Mouse (Mus musculus): Measurements from ENCODE around the gene Szrd1. TPM values are rescaled to one million over a fixed set of nuclear protein-coding genes. Genes with fewer than 3 reads are reported as not detected.

The Szrd1 gene
- total RNA-seq, 2 experiments from 2014 or later = 131 to 162 TPM

DNA sequence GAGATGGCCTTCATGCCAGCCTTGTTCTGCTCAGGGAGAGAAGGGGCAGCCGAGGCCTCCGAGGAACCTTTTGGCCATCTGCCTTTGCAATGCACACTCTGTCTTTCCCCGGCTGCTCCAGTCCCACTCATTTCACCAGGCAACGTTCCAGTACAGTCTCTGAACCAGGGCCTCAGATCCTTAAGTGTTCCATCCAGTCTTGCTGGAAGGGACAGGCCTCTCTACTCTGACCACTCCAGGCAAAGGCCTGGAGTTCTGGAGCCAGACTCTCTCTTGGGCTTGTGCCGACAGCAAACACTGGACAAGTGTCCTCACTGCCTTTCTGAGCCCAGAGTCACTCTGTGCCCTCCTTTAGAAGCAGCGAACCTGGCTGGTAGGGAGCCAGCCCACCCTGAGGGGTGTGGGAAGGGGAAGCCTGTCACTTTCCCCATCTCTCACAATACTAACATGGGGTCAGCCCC lies 25.0 kb downstream of the Szrd1 start:
- peak; percentile 44 for DNase-seq

- no peak for DNase-seq
These were observed 25.7 kb downstream of the Szrd1 start for GRCm38 (mm10) chr4:141113831-141114230.

GRCm38 (mm10) chr4:141108196-141108732 lies 31.3 kb downstream of the Szrd1 start:
- no peak for DNase-seq

DNA sequence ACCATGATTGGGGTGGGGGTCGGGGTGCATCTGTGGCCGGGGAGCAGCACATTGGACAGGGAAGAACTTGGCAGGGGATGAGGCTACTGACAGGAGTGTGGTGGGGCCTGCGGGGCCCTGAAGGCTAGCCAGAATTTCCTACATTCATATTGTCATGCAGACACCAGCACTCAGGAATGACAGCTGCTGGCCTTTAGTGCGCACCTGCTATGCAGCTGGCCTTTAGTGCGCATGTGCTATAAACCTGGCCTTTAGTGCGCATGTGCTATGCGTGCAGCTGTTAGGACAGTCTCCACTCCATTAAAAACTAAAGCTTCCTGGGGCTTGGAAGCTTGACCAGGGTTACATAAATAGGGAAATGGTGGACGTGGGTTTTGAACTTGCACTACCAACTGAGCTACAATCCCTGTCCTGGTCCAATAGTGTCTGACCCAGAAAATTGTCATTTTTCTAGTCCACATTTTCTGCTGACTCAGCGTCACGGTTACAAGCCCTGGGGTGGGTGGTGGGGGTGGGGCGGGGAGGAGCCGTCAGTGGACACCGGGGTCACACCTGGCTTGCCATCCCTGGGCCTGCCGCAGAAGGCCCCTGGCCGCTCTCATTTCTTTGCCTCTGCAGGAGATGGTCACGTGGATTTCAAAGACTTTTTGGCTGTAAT lies 32.9 kb downstream of the Szrd1 start:
- DNase-seq = no peak

DNA sequence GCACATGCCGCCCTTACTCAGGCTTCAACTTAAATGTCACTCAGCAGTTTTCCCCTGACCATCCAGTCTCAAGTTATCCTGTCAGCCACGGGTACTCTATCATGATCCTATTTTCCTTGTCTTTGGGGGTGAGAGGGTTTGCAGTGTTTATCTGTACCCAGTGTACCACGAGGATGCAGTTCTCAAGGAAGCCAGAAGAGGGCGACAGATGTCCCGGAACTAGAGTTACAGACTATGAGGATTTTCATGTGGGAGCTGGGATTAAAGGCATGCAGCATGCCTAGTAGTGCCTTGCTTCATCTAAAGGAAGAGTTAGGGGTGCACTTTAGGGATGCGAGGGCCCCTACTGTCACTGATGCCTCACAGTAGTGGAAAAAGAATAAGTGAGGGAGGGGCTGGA lies 37.7 kb downstream of the Szrd1 start:
- DNase-seq = no peak

- no peak for DNase-seq
These were observed 38.3 kb downstream of the Szrd1 start for GRCm38 (mm10) chr4:141101291-141101690.

GRCm38 (mm10) chr4:141099956-141100355 lies 39.6 kb downstream of the Szrd1 start:
- DNase-seq = no peak

GRCm38 (mm10) chr4:141098935-141099334 lies 40.6 kb downstream of the Szrd1 start:
- no peak for DNase-seq

DNA sequence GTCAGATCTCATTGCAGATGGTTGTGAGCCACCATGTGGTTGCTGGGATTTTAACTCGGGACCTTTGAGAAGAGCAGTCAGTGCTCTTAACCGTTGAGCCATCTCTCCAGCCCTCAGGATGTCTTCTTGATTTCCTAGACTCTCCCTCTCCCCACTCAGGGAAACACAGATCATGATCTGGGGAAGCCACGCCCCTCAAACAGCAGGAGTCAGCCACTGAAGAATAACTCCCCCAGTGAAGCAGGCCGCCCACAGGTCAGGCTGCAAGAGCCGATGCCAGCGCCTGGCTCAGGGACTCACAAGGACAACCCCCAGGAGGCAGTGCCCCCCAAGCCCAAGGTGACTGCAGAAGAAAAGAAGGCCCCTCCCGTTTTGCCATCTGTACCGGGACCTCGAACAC lies 42.9 kb downstream of the Szrd1 start:
- no peak for DNase-seq

DNA sequence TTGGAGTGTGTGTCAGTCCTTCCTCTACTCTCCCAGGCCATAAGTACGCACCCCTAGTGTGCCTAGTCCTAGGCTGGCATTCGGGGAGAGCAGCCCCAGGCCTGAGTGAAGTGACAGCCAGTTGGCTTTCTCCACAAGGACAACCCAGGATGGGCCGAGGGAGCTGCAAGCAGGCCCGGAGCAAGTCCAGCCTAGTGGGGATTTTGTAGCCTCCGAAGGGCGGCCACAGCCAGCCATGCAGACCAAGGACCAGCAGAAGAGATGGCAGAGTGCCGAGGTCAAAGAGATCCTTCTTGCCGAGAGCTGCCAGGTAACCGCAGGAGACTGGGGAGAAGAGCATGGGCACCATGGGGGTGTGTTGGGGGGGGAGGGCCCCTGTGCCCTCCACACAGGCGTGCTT lies 44.6 kb downstream of the Szrd1 start:
- no peak for DNase-seq

GRCm38 (mm10) chr4:141088714-141089113 lies 50.9 kb downstream of the Szrd1 start:
- no peak for DNase-seq

DNA sequence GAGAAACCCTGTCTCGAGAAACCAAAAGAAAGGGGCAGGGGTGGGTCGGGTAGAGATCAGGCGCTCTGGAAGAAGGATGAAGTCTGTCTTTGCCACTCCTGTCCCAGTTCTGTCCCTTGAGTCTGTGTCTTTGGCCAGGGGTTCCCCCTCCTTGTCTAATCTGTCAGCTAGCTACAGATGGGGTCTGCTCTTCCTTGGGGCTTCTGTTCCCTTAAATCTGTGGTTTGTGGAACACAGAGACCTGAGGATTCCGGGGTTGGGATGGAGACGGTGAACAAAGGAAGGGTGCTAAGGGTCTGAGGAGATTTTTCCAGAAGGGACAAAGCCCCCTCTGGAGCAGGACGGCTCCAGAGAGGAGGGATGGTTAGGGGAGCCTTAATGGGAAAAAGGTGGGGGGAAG lies 51.5 kb downstream of the Szrd1 start, which contains the start of gene Spata21:
Spata21 (plus strand) TSS at position 301 of the 400 bp plus-strand sequence.
- no peak for DNase-seq

GRCm38 (mm10) chr4:141086862-141087261 lies 52.7 kb downstream of the Szrd1 start:
- DNase-seq = no peak

- no peak for DNase-seq
These were observed 61.0 kb downstream of the Szrd1 start for GRCm38 (mm10) chr4:141078510-141079137.

GRCm38 (mm10) chr4:141077681-141078509 lies 61.7 kb downstream of the Szrd1 start, which contains the start of gene Necap2:
Gene Necap2 (minus strand): TSS chr4:141078357.
- DNase-seq = peak; percentile 91

GRCm38 (mm10) chr4:141076761-141077506 lies 62.6 kb downstream of the Szrd1 start:
- no peak for DNase-seq

DNA sequence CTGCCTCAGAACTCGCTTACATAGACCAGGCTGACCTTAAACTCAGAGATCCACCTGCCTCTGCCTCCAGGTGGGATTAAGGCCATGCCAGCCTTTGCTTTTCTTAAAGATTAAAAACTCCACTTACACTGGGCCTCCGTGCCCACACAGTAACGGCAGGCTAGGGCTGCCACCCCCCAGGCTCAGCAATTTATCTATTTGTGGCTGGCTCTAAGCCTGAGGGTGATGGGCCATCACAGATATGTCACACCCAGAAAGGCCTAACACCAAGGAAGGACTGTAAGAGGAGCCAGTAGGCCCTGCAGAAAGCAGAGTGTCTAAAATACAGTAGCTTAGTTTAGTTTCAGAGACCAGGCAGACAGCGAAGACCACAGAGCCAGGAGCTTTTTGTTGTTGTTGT lies 65.5 kb downstream of the Szrd1 start:
- peak; percentile 6 for DNase-seq

GRCm38 (mm10) chr4:141073661-141074060 lies 65.9 kb downstream of the Szrd1 start:
- DNase-seq = peak; percentile 74

DNA sequence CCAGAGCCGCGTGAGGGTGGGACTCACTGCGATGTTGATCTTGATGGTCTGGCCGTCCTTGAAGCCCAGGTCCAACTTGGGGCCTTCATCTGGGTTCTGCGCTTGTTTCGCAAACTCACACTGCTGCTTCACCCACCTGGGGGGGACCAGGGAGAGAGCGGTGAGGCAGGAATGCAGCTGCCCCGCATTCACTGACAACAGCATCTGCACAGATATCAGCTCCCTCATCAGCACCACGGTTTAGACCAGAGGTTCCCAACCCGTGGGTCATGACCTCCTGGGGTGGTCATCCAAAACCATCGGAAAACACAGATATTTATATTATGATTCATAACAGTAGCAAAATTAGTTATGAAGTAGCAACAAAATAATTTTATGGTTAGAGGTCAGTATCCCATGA lies 67.1 kb downstream of the Szrd1 start:
- DNase-seq = no peak

DNA sequence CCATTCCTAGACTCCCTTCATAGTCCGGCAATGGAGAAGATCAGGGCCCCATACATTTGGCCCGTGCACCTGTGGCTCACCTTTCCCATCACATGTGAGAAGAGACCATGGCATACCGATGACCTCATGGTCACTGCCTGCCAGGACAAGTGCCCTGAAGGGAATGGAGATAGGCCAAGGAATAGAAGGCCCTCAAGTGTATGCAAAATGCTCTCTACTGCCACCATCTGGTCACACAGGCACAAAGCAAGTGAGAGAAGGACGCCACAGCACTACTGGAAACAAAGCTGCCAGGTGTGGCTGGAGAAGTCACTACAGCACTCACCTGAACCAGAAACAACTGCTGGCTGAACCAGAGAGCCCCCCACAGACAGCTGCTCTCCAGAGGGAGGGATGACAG lies 69.8 kb downstream of the Szrd1 start:
- DNase-seq = peak; percentile 34

GRCm38 (mm10) chr4:141068655-141069054 lies 70.9 kb downstream of the Szrd1 start:
- no peak for DNase-seq

DNA sequence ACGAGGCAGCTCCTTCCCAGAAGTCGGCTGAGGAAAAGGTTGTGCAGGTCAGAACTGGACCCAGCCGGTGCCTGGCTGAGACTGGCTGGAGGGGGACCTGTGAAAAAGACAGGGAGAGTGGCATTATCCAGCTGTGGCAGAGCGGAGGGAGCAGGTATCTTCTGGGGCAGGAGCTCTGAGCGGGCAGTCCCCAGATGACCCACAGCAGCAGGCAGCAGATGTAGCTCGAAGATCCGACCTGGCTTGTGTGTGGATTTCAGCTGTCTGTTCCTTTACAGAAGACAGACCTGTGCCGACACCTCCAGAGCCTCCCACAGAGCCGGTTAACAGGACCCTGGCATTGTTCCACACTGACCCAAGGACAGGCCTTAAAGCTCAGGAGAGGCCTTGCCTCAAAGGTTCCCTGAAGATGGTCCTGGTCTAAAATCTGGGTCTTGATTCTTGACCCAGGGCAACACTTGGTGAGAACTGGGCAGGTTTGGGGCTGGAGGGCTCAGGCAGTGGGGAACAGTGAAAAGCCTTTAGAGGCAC lies 72.0 kb downstream of the Szrd1 start:
- DNase-seq = no peak
